ENCODE assay signal across 12 mouse cellular contexts in the genomic region with DNA sequence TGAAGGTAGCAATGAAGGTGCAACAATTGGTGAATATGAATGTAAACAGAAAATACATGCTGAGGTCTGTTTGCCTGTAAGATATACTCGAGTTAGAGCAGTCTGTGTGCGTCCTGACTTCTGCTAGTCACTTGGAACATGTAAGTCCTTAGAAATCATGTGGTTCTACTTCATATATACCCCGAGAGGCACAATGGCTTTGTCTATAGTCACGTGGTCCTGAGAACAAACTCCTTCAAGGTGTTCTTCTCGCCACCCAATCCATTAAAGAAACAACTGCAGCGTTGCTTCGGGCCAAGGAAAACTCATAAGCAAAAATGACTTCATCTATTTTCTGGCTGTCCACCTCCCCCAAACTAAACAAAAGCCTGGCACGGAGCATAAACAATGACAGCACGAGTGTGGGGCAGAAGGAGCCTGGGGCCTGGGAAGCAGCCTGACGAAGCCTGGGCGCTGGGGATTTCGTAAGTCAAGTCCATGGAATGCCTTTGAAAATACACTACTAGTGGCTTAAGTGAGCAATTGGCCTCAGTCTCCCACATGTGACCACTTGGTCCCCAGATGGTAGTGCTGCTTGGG.
DNase-seq lines count a peak whose midpoint lies in the region; ATAC-seq and TF ChIP-seq lines count a peak whose summit lies in the region.
"Had no signal": no experiment of that assay in that cellular context is flagged by ENCODE, and none has a peak within 500 bp of the region (broad histone marks: within the 10 kb centered on the region; RNA-seq: fewer than 3 reads in every experiment).

No protein-coding gene starts in this region.

- H3K4me1 ChIP-seq in forebrain, postnatal 0 days (ENCODE audit: insufficient read depth): no peaks in the 10 kb centered on the region
- H3K4me1 ChIP-seq in forebrain, embryonic 15.5 days: no peaks in the 10 kb centered on the region
- peaks cover 9% of the 10 kb centered on the region; the same call in 1 of the 2 replicates for H3K4me1 ChIP-seq in embryonic facial prominence, embryonic 15.5 days
- H3K4me1 ChIP-seq: stomach, embryonic 15.5 days had no signal

- no peak for TF ChIP-seq CTCF in forebrain, postnatal 0 days (IDR thresholded peaks at IDR 0.05; ENCODE audit: low read depth)

- no peak overlapping the region for H3K4me2 ChIP-seq in forebrain, postnatal 0 days (ENCODE audit: low read depth)
- H3K4me2 ChIP-seq in forebrain, embryonic 15.5 days (replicated peaks): no peak overlapping the region
- H3K4me2 ChIP-seq in embryonic facial prominence, embryonic 15.5 days (replicated peaks): no peak overlapping the region
- H3K4me2 ChIP-seq: stomach, embryonic 15.5 days had no signal

- no peak overlapping the region for H3K4me3 ChIP-seq in forebrain, postnatal 0 days (ENCODE audit: low read depth, low read length)
- no peak overlapping the region for H3K4me3 ChIP-seq in forebrain, embryonic 15.5 days
- no peak overlapping the region for H3K4me3 ChIP-seq in embryonic facial prominence, embryonic 15.5 days (replicated peaks)
- H3K4me3 ChIP-seq: stomach, embryonic 15.5 days had no signal

- H3K27ac ChIP-seq in forebrain, postnatal 0 days (ENCODE audit: low read depth, low read length): no peak overlapping the region
- H3K27ac ChIP-seq in forebrain, embryonic 15.5 days (replicated peaks): no peak overlapping the region
- H3K27ac ChIP-seq in embryonic facial prominence, embryonic 15.5 days (replicated peaks): peak overlapping the region; percentile 9; the same call in 1 of the 2 replicates
- H3K27ac ChIP-seq: stomach, embryonic 15.5 days had no signal

- DNase-seq in forebrain, postnatal 0 days: peak; percentile 24
- peak; percentile 27 for DNase-seq in NIH3T3 (ENCODE audit: low read depth)
- peak; percentile 81 for DNase-seq in lung, postnatal 10 days
- DNase-seq in layer of hippocampus, postnatal 10 days (ENCODE audit: low spot score in 2 of 2): no peak
- no peak for DNase-seq in cerebellum, adult 9-10 months
- DNase-seq in kidney, postnatal 36 days: no peak
- DNase-seq: heart, adult 18-20 months; left cerebral cortex, postnatal 4 days; right cerebral cortex, postnatal 4 days had no signal

- H3K27me3 ChIP-seq in forebrain, postnatal 0 days (ENCODE audit: insufficient read depth, low read length): no peaks in the 10 kb centered on the region
- no peaks in the 10 kb centered on the region for H3K27me3 ChIP-seq in forebrain, embryonic 15.5 days
- no peaks in the 10 kb centered on the region for H3K27me3 ChIP-seq in embryonic facial prominence, embryonic 15.5 days
- H3K27me3 ChIP-seq: stomach, embryonic 15.5 days had no signal

- H3K9me3 ChIP-seq in forebrain, postnatal 0 days (ENCODE audit: low read length): no peaks in the 10 kb centered on the region
- no peaks in the 10 kb centered on the region for H3K9me3 ChIP-seq in forebrain, embryonic 15.5 days
- no peaks in the 10 kb centered on the region for H3K9me3 ChIP-seq in embryonic facial prominence, embryonic 15.5 days (replicated peaks)
- H3K9me3 ChIP-seq: stomach, embryonic 15.5 days had no signal

- H3K36me3 ChIP-seq in forebrain, postnatal 0 days (ENCODE audit: insufficient read depth): peaks cover 17% of the 10 kb centered on the region
- no peaks in the 10 kb centered on the region for H3K36me3 ChIP-seq in forebrain, embryonic 15.5 days
- no peaks in the 10 kb centered on the region for H3K36me3 ChIP-seq in embryonic facial prominence, embryonic 15.5 days
- H3K36me3 ChIP-seq: stomach, embryonic 15.5 days had no signal

- H3K9ac ChIP-seq in forebrain, postnatal 0 days: no peak overlapping the region
- no peak overlapping the region for H3K9ac ChIP-seq in forebrain, embryonic 15.5 days (replicated peaks)
- no peak overlapping the region for H3K9ac ChIP-seq in embryonic facial prominence, embryonic 15.5 days
- H3K9ac ChIP-seq: stomach, embryonic 15.5 days had no signal

- peak; percentile 34 for ATAC-seq in forebrain, postnatal 0 days
- no peak for ATAC-seq in forebrain, embryonic 15.5 days (replicated peaks)
- no peak for ATAC-seq in embryonic facial prominence, embryonic 15.5 days (ENCODE audit: insufficient number of reproducible peaks, low FRiP score, low TSS enrichment, low read depth)

- 43% methylated on average over 12 of the region's 12 CpGs for WGBS in forebrain, postnatal 0 days
- 42% methylated on average over 12 of the region's 12 CpGs for WGBS in forebrain, embryonic 15.5 days
- WGBS in embryonic facial prominence, embryonic 15.5 days: 42% methylated on average over 12 of the region's 12 CpGs

Comparison
In these comparisons a context has a peak if more than half of its experiments do, and no peak if none do; other contexts are left out.
1. DNase-seq: peak in forebrain, postnatal 0 days (single experiment), NIH3T3 (single experiment) and lung, postnatal 10 days (single experiment); none in layer of hippocampus, postnatal 10 days (0 of 2), cerebellum, adult 9-10 months (single experiment) and kidney, postnatal 36 days (0 of 2).